Mouse (Mus musculus): ENCODE data around the gene Lrrtm3.

GRCm38 (mm10) chr10:63894612-63895011, 195.5 kb downstream of the Lrrtm3 start:
- TF ChIP-seq CTCF (IDR thresholded peaks at IDR 0.05; ENCODE audit: extremely low read depth, insufficient read length, insufficient replicate concordance, low read depth, low read length) (no peak), POLR2A (IDR thresholded peaks at IDR 0.05; ENCODE audit: low read depth, low read length) (no peak)
